Mouse (Mus musculus) neural tube, embryonic 10.5 days (tissue): ENCODE measurements around the gene Prex1.

Source experiments
- DNase-seq: peaks from one replicate; pipeline ENCODE4 v3.0.0-alpha.2; 2017; ENCODE audit warnings: low spot score; ENCODE audit errors: extremely low spot score

The Prex1 gene

GRCm38 (mm10) chr2:166636867-166637672 lies 76.6 kb downstream of the Prex1 start:
- no peak for DNase-seq

- no peak for DNase-seq
Observed at GRCm38 (mm10) chr2:166635521-166635920, 78.1 kb downstream of the Prex1 start.

GRCm38 (mm10) chr2:166632571-166633361 lies 80.9 kb downstream of the Prex1 start:
- no peak for DNase-seq

GRCm38 (mm10) chr2:166631621-166632171 lies 81.9 kb downstream of the Prex1 start:
- no peak for DNase-seq

- DNase-seq: no peak
Observed at GRCm38 (mm10) chr2:166631189-166631588, 82.4 kb downstream of the Prex1 start.

GRCm38 (mm10) chr2:166629941-166630674 lies 83.5 kb downstream of the Prex1 start:
- no peak for DNase-seq

GRCm38 (mm10) chr2:166627578-166627977 lies 86.1 kb downstream of the Prex1 start:
- DNase-seq: no peak

- DNase-seq: no peak
Observed at GRCm38 (mm10) chr2:166625219-166625618, 88.4 kb downstream of the Prex1 start.

GRCm38 (mm10) chr2:166623081-166623567 lies 90.5 kb downstream of the Prex1 start:
- peak; percentile 23 for DNase-seq

- DNase-seq: no peak
Observed at GRCm38 (mm10) chr2:166622590-166622989, 91.0 kb downstream of the Prex1 start.

GRCm38 (mm10) chr2:166622079-166622478 lies 91.6 kb downstream of the Prex1 start:
- no peak for DNase-seq

- DNase-seq: no peak
Observed at GRCm38 (mm10) chr2:166620529-166621466, 92.8 kb downstream of the Prex1 start.

- no peak for DNase-seq
Observed at GRCm38 (mm10) chr2:166619906-166620490, 93.6 kb downstream of the Prex1 start.

GRCm38 (mm10) chr2:166619270-166619669 lies 94.4 kb downstream of the Prex1 start:
- DNase-seq: no peak

- no peak for DNase-seq
Observed at GRCm38 (mm10) chr2:166617706-166618105, 95.9 kb downstream of the Prex1 start.

- no peak for DNase-seq
Observed at GRCm38 (mm10) chr2:166615338-166616075, 98.1 kb downstream of the Prex1 start.

- DNase-seq: no peak
Observed at GRCm38 (mm10) chr2:166610271-166610670, 103.4 kb downstream of the Prex1 start.

- DNase-seq: no peak
Observed at GRCm38 (mm10) chr2:166608509-166608908, 105.1 kb downstream of the Prex1 start.
